Mouse (Mus musculus) kidney, adult 2 months (tissue): ENCODE results near the gene Sbsn. TPM values are rescaled to one million over a fixed set of nuclear protein-coding genes. Genes with fewer than 3 reads are reported as not detected.

Experiments used
- DNase-seq: peaks from one replicate; pipeline ENCODE4 v3.0.0; 2021
- H3K27ac ChIP-seq: fragments of 200-500 bp; 2 replicates; pipeline ENCODE4 v1.5.1; 2012; ENCODE audit warnings: low read depth, low read length, control low read depth, inconsistent platforms; ENCODE audit not compliant: insufficient read depth
- H3K27me3 ChIP-seq: fragments of 200-500 bp; replicated peaks from 2 replicates; pipeline ENCODE4 v1.6.1; 2012; ENCODE audit warnings: mild to moderate bottlenecking, moderate library complexity, low read length, inconsistent platforms; ENCODE audit not compliant: control insufficient read depth, insufficient read depth
- H3K36me3 ChIP-seq: fragments of 200-500 bp; 2 replicates; pipeline ENCODE4 v1.6.1; 2012; ENCODE audit warnings: mild to moderate bottlenecking, moderate library complexity, low read length, inconsistent platforms; ENCODE audit not compliant: control insufficient read depth, insufficient read depth
- H3K4me1 ChIP-seq: fragments of 200-500 bp; 2 replicates; pipeline ENCODE4 v1.6.1; 2011; ENCODE audit warnings: low read length; ENCODE audit not compliant: control insufficient read depth, insufficient read depth
- H3K4me3 ChIP-seq: fragments of 200-500 bp; 2 replicates; pipeline ENCODE4 v1.5.1; 2011; ENCODE audit warnings: mild to moderate bottlenecking, low read depth, low read length, control low read depth; ENCODE audit not compliant: insufficient read depth
- CTCF ChIP-seq: fragments of 200-500 bp; conservative IDR thresholded peaks from 2 replicates; pipeline ENCODE4 v1.5.1; 2011; ENCODE audit warnings: low read depth, mild to moderate bottlenecking, control low read depth, low read length, moderate library complexity, mixed read lengths; ENCODE audit not compliant: insufficient read depth, insufficient read length
- POLR2A ChIP-seq: fragments of 200-500 bp; IDR thresholded peaks from one replicate; pipeline ENCODE4 v1.6.1; 2011; ENCODE audit warnings: low read depth, low read length, control low read depth
- WGBS: fragments of 180-500 bp; shearing (Covaris S2); methylation state at CpG from one replicate; pipeline ENCODE4 v1.1.7; 2018; 5-methylcytosine and 5-hydroxymethylcytosine counted together
- polyA plus RNA-seq: library from polyadenylated mRNA; depleted of rRNA; stranded (reverse); fragments of >200 nt; gene quantifications from 2 replicates; pipeline ENCODE4 v1.2.3, GENCODE M21; 2012; rRNA removed

Gene Sbsn
- polyA plus RNA-seq, 1 experiment, result 1.4 TPM

DNA sequence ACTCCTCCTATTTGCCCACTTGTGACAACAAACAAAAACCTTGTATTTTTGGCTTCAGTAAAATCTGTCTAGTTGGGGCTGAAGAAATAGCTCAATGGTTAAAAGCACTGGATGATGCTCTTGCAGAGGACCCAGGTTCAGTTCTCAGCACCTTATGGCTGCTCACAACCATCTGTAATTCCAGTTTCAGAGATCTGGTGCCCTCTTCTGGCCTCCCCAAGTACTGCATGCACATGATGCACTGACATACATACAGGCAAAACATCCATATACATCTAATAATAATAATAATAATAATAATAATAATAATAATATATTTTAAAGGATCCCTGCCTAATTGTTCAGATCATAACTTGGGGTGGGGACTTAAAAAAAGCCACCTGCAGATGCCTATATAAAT, 49.4 kb downstream of the Sbsn start:
- no peaks in the 10 kb centered on the region for H3K27me3 ChIP-seq
- no peak overlapping the region for H3K4me3 ChIP-seq
- H3K36me3 ChIP-seq, result no peaks in the 10 kb centered on the region
- H3K27ac ChIP-seq, result no peak overlapping the region
- H3K4me1 ChIP-seq, result no peaks in the 10 kb centered on the region
- TF ChIP-seq CTCF (no peak), POLR2A (no peak)
- no peak for DNase-seq

DNA sequence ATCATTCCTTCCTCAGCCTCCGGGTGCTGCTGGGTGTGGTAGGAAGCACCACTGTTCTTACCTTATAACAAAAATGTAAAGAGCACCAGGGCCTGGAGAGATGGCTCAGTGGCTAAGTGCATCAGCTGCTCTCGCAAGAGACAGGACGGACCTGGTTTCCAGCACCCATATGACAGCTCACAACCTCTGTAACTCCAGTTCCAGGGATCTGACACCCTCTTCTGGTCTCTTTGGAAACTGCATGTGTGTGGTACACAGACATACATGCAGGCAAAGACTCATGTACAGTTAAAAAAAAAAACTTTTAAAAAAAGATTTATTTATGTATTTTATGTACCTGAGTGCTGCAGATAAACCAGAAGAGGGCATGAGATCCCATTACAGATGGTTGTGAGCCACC, 52.0 kb downstream of the Sbsn start:
- Histone ChIP-seq H3K4me1 (no peaks in the 10 kb centered on the region), H3K27me3 (no peaks in the 10 kb centered on the region), H3K4me3 (no peak overlapping the region), H3K36me3 (no peaks in the 10 kb centered on the region), H3K27ac (no peak overlapping the region)
- 96% methylated on average over 3 of the region's 3 CpGs for WGBS
- DNase-seq, result no peak
- TF ChIP-seq CTCF (no peak), POLR2A (no peak)

DNA sequence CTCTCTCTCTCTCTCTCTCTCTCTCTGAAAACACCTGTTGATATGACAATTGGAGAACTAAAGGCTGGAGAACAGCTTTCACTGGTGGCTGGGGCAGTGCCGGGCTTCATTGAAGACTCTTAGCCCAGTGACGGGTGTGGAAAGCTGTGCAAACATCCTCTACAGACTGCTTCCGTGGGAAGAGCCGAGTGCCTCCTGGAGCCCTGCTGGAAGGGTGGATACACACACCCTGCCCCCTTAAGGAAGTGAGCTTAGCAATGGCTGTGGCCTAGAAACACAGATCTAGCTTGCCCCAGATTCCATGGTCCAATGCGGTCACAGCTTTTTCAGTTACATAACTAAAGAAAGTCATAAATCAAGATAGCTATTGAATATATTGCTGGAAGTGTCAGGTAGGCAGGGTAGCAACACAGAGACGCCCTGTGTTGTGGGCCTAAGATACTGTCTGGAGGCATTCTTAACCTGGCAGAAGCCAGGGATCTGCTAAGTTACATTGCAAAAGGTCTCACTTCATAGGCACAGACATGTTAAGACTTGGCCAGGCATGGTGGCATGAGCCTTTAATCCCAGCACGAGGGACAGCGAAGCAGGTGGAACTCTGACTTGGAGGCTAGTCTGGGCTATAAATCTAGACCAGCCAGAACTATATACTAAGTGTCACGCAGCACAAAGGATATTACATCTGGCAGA, 52.9 kb downstream of the Sbsn start:
- Histone ChIP-seq H3K36me3 (no peaks in the 10 kb centered on the region), H3K4me1 (no peaks in the 10 kb centered on the region), H3K4me3 (no peak overlapping the region), H3K27ac (no peak overlapping the region), H3K27me3 (no peaks in the 10 kb centered on the region)
- WGBS, result 70% methylated on average over 9 of the region's 9 CpGs
- no peak for DNase-seq
- TF ChIP-seq CTCF (no peak), POLR2A (no peak)

Other genes starting within 250 kb of the Sbsn start
- gene Arhgap33, start 216.4 kb upstream of the Sbsn start, polyA plus RNA-seq, result 7.4 and 7.8 TPM in 2 replicates
- gene Hspb6, start 199.3 kb upstream of the Sbsn start, polyA plus RNA-seq, result 21.6 and 50.4 TPM in 2 replicates
- gene Proser3, start 199.2 kb upstream of the Sbsn start, polyA plus RNA-seq, result 7.1 and 8.5 TPM in 2 replicates
- gene Lin37, start 191.6 kb upstream of the Sbsn start, polyA plus RNA-seq, result 29.0 and 33.8 TPM in 2 replicates
- 47.9 and 54.5 TPM in 2 replicates for gene U2af1l4, start 188.2 kb upstream of the Sbsn start, polyA plus RNA-seq
- 1.5 and 1.9 TPM in 2 replicates for gene Gm49396, start 188.1 kb upstream of the Sbsn start, polyA plus RNA-seq
- 168 and 223 TPM in 2 replicates for gene Psenen, start 187.8 kb upstream of the Sbsn start, polyA plus RNA-seq
- gene Igflr1, start 186.0 kb upstream of the Sbsn start, polyA plus RNA-seq, result 5.2 and 5.4 TPM in 2 replicates
- gene Kmt2b, start 162.7 kb upstream of the Sbsn start, polyA plus RNA-seq, result 26.7 and 31.6 TPM in 2 replicates
- gene Zbtb32, start 152.6 kb upstream of the Sbsn start, polyA plus RNA-seq, result 1.3 and 1.4 TPM in 2 replicates
- gene Upk1a, start 138.6 kb upstream of the Sbsn start, polyA plus RNA-seq, result 23.6 and 34.5 TPM in 2 replicates
- 1,228 and 1,575 TPM in 2 replicates for gene Cox6b1, start 125.3 kb upstream of the Sbsn start, polyA plus RNA-seq
- not detected in 2 replicates for gene Etv2, start 115.6 kb upstream of the Sbsn start, polyA plus RNA-seq
- 46.0 and 51.4 TPM in 2 replicates for gene Rbm42, start 101.2 kb upstream of the Sbsn start, polyA plus RNA-seq
- 8.9 and 9.1 TPM in 2 replicates for gene Haus5, start 86.5 kb upstream of the Sbsn start, polyA plus RNA-seq
- not detected in 2 replicates for gene Pmis2, start 79.9 kb upstream of the Sbsn start, polyA plus RNA-seq
- 0.96 and 1.4 TPM in 2 replicates for gene 2200002J24Rik, start 52.5 kb upstream of the Sbsn start, polyA plus RNA-seq
- 33.1 and 39.1 TPM in 2 replicates for gene Atp4a, start 39.3 kb upstream of the Sbsn start, polyA plus RNA-seq
- gene Tmem147, start 21.9 kb upstream of the Sbsn start, polyA plus RNA-seq, result 457 and 511 TPM in 2 replicates
- 0.31 and 0.86 TPM in 2 replicates for gene Gapdhs, start 7.8 kb upstream of the Sbsn start, polyA plus RNA-seq
- gene Dmkn, start 12.3 kb downstream of the Sbsn start, polyA plus RNA-seq, result 2.1 and 2.2 TPM in 2 replicates
- gene Krtdap, start 36.4 kb downstream of the Sbsn start, polyA plus RNA-seq, result 0.50 TPM in 1 of 2 replicates, not detected in the other
- gene Ffar2, start 72.3 kb downstream of the Sbsn start, polyA plus RNA-seq, result 1.2 and 1.4 TPM in 2 replicates
- 0.07 and 0.08 TPM in 2 replicates for gene Ffar3, start 104.7 kb downstream of the Sbsn start, polyA plus RNA-seq
- 0.03 and 0.48 TPM in 2 replicates for gene Ffar1, start 110.1 kb downstream of the Sbsn start, polyA plus RNA-seq
- gene Cd22, start 128.9 kb downstream of the Sbsn start, polyA plus RNA-seq, result 0.42 and 11.2 TPM in 2 replicates
- 0.71 and 0.94 TPM in 2 replicates for gene Mag, start 163.4 kb downstream of the Sbsn start, polyA plus RNA-seq
- gene Hamp2, start 173.2 kb downstream of the Sbsn start, polyA plus RNA-seq, result 1.1 TPM in 1 of 2 replicates, not detected in the other
- not detected in 2 replicates for gene Hamp, start 192.6 kb downstream of the Sbsn start, polyA plus RNA-seq
- 118 and 124 TPM in 2 replicates for gene Usf2, start 205.3 kb downstream of the Sbsn start, polyA plus RNA-seq
- 60.7 and 70.2 TPM in 2 replicates for gene Lsr, start 222.0 kb downstream of the Sbsn start, polyA plus RNA-seq
- gene Fam187b, start 222.3 kb downstream of the Sbsn start, polyA plus RNA-seq, result 9.1 and 12.7 TPM in 2 replicates